Mouse (Mus musculus): Measurements from ENCODE around the gene Git1. TPM values are rescaled to one million over a fixed set of nuclear protein-coding genes. Genes with fewer than 3 reads are reported as not detected.
A peak's percentile ranks its signal among the peaks of the same experiment; 100 is the strongest.
"Not testable (repeated sequence)": the region's sequence is repeated elsewhere in the genome, so short reads cannot be mapped to it uniquely, and the experiment has no call there.

The Git1 gene
- total RNA-seq, 2 experiments from 2014 or later = 247 to 261 TPM

GRCm38 (mm10) chr11:77514281-77514831, 21.0 kb downstream of the Git1 start:
- DNase-seq (ENCODE audit: low spot score in 2 of 2) = no peak
- intact Hi-C loops (cut with DNase I) = no loop called here

- intact Hi-C loops (cut with DNase I) = loop anchor here (5.0 kb wide), 1 partner anchor 172 kb away; the partner anchor contains the start of gene Nufip2
- DNase-seq (ENCODE audit: low spot score in 2 of 2) = peak; percentile 59 to 71
Observed at GRCm38 (mm10) chr11:77514832-77515636, 21.7 kb downstream of the Git1 start, which contains the start of gene Abhd15. Gene Abhd15 (plus strand): TSS chr11:77515121.

DNA sequence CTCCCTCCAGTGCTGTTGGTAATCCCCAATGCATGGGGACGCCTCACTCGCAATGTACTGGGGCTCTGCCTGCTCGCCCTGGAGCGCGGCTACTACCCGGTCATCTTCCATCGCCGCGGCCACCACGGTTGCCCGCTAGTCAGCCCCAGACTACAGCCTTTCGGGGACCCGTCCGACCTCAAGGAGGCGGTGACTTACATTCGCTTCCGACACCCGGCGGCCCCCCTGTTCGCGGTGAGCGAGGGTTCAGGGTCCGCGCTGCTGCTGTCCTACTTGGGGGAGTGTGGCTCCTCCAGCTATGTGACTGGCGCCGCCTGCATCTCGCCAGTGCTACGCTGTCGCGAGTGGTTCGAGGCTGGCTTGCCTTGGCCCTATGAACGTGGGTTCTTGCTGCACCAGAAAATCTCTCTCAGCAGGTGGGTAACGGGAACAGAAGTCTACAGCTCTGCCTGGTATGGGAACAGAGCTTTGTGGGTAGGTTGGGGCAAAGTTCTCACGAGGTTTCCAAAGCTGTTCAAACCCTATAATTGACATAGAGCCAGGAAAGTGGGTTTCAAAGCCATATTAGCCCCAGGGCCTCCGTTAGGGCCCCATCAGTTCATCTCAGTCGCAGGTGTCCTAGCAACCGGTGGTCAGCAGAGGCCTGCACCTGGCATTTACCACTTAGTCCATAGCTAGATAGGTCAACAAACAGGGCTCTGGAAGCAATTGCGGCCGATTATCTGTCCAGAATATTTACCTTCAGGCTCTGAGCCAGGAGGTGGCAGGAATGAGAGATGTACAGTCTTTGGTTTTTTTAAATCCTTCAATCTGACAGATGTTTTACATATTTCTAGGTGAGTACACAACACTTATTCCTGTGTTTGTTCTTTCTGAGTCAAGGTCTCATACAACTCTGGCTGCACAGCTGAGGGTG, 22.5 kb downstream of the Git1 start, which contains the start of gene Trp53i13:
TSS of gene Trp53i13 (minus strand) at position 344 of the 916 bp plus-strand sequence.
- no peak for DNase-seq (ENCODE audit: low spot score in 2 of 2)
- intact Hi-C loops (cut with DNase I) = loop anchor here (5.0 kb wide), 1 partner anchor 171 kb away; the partner anchor contains the start of gene Nufip2

- intact Hi-C loops (cut with DNase I) = loop anchor here (5.0 kb wide), 1 partner anchor 171 kb away; the partner anchor contains the start of gene Nufip2
- DNase-seq (ENCODE audit: low spot score in 2 of 2) = no peak
Observed at GRCm38 (mm10) chr11:77516553-77517425, 23.4 kb downstream of the Git1 start.

DNA sequence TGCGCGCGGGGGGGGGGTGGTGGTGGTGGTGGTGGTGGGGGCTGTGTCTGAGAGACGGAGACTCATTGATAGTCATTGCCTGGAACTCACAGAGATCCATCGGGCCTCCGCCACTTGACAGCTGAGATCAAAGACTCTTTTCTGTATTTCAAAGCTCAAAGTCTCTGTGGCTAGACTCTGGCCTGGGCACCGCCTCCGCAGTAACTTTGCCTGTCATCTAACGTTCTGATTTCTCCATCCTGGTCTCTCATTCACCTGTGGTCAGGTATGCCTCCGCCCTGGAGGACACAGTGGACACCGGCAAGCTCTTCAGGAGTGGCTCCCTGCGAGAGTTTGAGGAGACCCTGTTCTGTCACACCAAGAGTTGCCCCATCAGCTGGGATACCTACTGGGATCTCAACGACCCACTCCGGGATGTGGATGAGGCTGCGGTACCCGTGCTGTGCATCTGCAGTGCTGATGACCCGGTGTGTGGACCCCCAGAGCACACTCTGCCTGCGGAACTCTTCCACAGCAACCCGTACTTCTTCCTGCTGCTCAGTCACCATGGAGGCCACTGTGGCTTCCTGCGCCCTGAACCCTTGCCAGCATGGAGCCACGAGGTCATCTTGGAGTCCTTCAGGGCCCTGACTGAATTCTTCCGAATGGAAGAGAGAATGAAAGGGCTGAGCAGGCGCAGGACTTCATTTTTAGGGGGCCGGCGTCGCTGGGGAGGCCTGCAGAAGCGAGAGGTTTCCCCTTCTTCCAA, 24.9 kb downstream of the Git1 start:
- no peak for DNase-seq (ENCODE audit: low spot score in 2 of 2)
- intact Hi-C loops (cut with DNase I) = loop anchor here (5.0 kb wide), 1 partner anchor 169 kb away; the partner anchor contains the start of gene Nufip2

- DNase-seq (ENCODE audit: low spot score in 2 of 2) = no peak
Observed at GRCm38 (mm10) chr11:77519043-77519442, 25.7 kb downstream of the Git1 start, which contains the start of gene Gm10392. Gene Gm10392 (minus strand): TSS chr11:77519198.

GRCm38 (mm10) chr11:77520601-77521529, 27.5 kb downstream of the Git1 start:
- intact Hi-C loops (cut with DNase I) = no loop called here
- DNase-seq (ENCODE audit: low spot score in 2 of 2) = no peak

More at GRCm38 (mm10) chr11:77519043-77519442, 25.7 kb downstream of the Git1 start, which contains the start of gene Gm10392:
- intact Hi-C loops (cut with DNase I) = loop anchor here (5.0 kb wide), 1 partner anchor 168 kb away; the partner anchor contains the start of gene Nufip2

GRCm38 (mm10) chr11:77525804-77526486, 32.6 kb downstream of the Git1 start:
- intact Hi-C loops (cut with DNase I) = no loop called here
- no peak for DNase-seq (ENCODE audit: low spot score in 2 of 2)

- DNase-seq (ENCODE audit: low spot score in 2 of 2); intact Hi-C loops (cut with DNase I): not testable (repeated sequence)
Observed at GRCm38 (mm10) chr11:77528420-77528819, 35.1 kb downstream of the Git1 start.

DNA sequence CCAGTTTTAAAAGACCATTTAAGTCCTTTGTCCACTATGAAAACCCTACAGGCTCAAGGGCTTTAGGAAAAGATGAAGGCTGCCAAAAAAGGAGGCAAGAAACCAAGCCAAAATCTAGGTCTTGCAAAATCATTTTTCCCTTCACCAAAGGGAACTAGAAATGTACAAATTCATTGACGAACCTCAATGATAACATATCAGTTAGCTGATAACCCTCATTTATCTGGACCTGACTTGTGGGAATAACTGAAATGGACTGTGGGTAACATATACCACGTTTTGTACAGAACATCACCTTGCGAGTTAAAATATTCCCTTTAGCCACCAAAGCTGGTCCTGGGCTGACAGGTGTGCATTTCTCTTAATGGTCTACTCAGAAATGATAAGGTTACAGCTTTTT, 36.3 kb downstream of the Git1 start:
- intact Hi-C loops (cut with DNase I) = no loop called here
- no peak for DNase-seq (ENCODE audit: low spot score in 2 of 2)

GRCm38 (mm10) chr11:77530862-77531261, 37.5 kb downstream of the Git1 start:
- intact Hi-C loops (cut with DNase I) = no loop called here
- no peak for DNase-seq (ENCODE audit: low spot score in 2 of 2)

DNA sequence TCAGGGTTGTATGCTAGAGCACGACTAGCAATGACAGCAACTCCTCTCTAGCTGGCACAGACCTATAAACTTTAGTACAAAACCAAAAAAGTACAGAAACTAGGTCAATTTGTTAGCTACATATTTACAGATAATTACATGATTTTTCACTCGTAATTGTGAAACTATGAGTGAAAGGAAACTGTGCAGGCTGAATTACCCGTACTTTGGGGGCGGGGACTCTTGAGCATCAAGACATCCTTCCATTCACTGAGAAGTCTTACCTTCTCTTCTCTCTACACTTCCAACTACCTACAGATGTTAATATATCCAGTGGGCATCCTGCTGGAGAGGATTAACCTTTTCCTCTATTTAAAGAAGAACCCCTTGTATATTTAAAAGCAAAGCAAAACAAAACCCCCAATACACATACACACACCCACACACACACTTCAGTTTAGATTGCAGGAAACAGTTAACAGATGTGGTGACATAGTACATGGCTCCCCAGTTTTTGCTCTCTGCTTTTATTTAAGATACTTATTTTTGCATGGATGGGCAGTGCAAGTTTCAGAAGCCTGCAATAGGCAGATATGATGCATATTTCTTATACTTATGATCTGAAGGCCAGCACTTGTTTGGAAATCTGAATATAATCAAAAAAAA, 39.0 kb downstream of the Git1 start:
- no peak for DNase-seq (ENCODE audit: low spot score in 2 of 2)
- intact Hi-C loops (cut with DNase I) = no loop called here

DNA sequence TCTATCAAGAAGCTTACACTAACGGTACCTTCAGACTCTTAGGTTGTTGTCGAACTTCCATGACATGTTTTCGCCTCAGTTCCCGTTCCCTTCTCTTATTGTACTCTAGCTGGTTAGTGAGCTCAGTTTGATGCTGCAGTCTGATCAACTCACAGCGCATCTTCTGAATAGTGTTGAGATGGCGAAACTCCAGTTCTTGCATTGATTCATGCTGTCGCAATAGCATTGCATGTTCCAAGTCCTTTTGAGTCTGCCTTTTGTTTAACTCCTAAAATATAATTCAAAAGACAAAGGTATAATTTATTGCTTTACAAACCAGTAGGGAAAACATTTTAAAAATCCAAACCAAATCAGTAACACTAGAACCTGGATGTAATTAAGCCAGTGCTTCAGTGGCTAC, 51.9 kb downstream of the Git1 start:
- no peak for DNase-seq (ENCODE audit: low spot score in 2 of 2)
- intact Hi-C loops (cut with DNase I) = no loop called here

All from left cerebral cortex, postnatal 25 days (tissue).